Mouse (Mus musculus): ENCODE measurements at regions not wholly inside any gene's neighbourhood (a gene's known extent, or its start where the extent isn't known, plus 50 kb on each side); places are given as distances from the start of the nearest gene placed in this dataset.

DNA sequence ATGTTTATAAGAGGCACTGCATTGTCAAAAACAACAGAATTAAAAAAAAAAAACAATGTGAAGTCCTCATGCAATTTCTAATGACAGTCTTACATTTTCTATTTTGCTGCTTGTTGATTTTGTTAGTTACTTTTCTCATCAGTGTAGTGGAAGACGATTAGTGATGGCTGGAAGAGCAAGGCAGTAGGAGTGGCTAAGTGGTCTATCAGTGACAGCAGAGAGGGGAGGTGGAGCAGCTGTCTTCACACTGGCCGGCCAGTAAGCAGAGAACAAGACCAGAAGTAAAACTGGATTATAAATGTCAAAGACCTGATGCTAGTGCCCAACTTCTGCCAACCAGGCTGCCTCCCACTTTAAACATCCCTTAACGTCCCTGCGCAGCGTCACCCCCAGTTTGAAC, 265.6 kb upstream of the Fbxl7 start:
- Histone ChIP-seq H3K4me1 (replicated peaks; ENCODE audit: control insufficient read depth, insufficient read depth, low read length) (no peaks in the 10 kb centered on the region), H3K27ac (ENCODE audit: low read depth, low read length) (no peak overlapping the region), H3K9me3 (ENCODE audit: control insufficient read depth, low read length) (no peaks in the 10 kb centered on the region), H3K4me3 (ENCODE audit: low read depth, low read length) (no peak overlapping the region), H3K27me3 (replicated peaks; ENCODE audit: control insufficient read depth, insufficient read depth, low read length) (no peaks in the 10 kb centered on the region), H3K4me2 (no peak overlapping the region), H3K36me3 (ENCODE audit: control insufficient read depth, insufficient read depth, low read length) (no peaks in the 10 kb centered on the region), H3K9ac (ENCODE audit: low read depth, low read length) (no peak overlapping the region)
- 59% methylated on average over 5 of the region's 5 CpGs for WGBS
- DNase-seq (ENCODE audit: low spot score) (no peak), ATAC-seq (replicated peaks; ENCODE audit: low FRiP score) (no peak)

DNA sequence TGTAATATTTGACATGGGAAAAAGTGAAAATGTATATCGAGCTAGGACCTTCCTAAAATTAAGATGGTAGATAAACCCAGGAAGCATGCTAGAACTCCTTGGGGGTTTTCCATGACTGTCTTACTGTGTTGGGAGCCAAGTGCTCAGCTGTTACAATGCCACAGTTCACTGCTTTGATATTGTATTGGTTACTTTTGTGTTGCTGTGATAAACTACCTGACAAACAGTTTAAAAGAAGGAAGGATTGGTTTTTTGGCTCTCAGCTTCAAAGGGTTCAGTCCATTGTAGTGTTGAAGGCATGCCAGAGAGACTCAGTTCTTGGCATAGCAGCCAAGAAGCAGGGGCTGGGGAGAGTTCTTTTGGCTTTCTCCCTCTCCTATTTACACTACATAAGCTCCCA, 272.1 kb upstream of the Fbxl7 start:
- 63% methylated on average over 1 of the region's 1 CpGs for WGBS
- Histone ChIP-seq H3K4me3 (ENCODE audit: low read depth, low read length) (no peak overlapping the region), H3K27me3 (replicated peaks; ENCODE audit: control insufficient read depth, insufficient read depth, low read length) (no peaks in the 10 kb centered on the region), H3K27ac (ENCODE audit: low read depth, low read length) (no peak overlapping the region), H3K4me2 (no peak overlapping the region), H3K4me1 (replicated peaks; ENCODE audit: control insufficient read depth, insufficient read depth, low read length) (no peaks in the 10 kb centered on the region), H3K9me3 (ENCODE audit: control insufficient read depth, low read length) (no peaks in the 10 kb centered on the region), H3K9ac (ENCODE audit: low read depth, low read length) (no peak overlapping the region), H3K36me3 (ENCODE audit: control insufficient read depth, insufficient read depth, low read length) (no peaks in the 10 kb centered on the region)
- no peak for DNase-seq (ENCODE audit: low spot score)
- no peak for ATAC-seq (replicated peaks; ENCODE audit: low FRiP score)

DNA sequence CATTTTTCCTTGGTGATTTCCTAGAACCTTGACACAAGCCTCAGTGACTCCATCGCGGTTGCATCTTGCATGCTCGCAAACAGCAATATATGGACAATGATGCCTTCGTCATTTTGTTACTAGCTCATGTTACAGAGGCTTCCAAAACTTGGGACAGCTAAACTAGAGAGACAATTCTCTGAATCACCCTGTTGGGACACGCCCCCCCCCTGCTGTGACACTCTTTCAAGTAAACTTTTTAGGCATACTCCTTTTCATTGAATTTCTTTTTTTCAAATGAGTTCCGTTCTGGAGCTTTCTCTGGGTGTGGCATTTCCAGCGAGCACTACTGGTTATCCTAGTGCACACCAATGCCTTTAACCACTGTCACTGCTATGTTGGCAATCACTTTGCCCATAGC, 274.5 kb upstream of the Fbxl7 start:
- ATAC-seq (replicated peaks; ENCODE audit: low FRiP score) (no peak), DNase-seq (ENCODE audit: low spot score) (no peak)
- H3K4me2 ChIP-seq, result no peak overlapping the region
- no peaks in the 10 kb centered on the region for H3K4me1 ChIP-seq (replicated peaks; ENCODE audit: control insufficient read depth, insufficient read depth, low read length)
- H3K27me3 ChIP-seq (replicated peaks; ENCODE audit: control insufficient read depth, insufficient read depth, low read length), result no peaks in the 10 kb centered on the region
- WGBS, result 84% methylated on average over 7 of the region's 7 CpGs
- H3K9me3 ChIP-seq (ENCODE audit: control insufficient read depth, low read length), result no peaks in the 10 kb centered on the region
- no peak overlapping the region for H3K4me3 ChIP-seq (ENCODE audit: low read depth, low read length)
- no peak overlapping the region for H3K9ac ChIP-seq (ENCODE audit: low read depth, low read length)
- H3K36me3 ChIP-seq (ENCODE audit: control insufficient read depth, insufficient read depth, low read length), result no peaks in the 10 kb centered on the region
- H3K27ac ChIP-seq (ENCODE audit: low read depth, low read length), result no peak overlapping the region

DNA sequence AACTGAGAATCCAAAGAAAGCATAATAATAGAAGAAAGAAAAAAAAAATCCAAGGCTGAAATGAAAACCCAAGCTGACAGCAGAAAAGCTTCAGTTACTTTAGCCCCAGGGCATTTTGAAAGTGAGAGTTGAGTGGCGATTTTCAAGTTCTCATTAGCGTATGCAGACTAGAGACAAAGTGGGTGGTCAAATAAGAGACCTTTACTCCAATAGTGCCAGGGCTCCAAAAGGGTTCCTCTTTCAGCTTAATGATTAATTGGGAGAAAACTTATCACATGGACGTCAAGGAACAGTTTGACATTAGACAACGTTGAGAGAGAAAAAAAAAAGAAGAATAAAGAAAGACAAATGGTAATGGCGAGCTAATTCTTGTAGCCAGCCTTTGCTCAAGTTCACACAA, 278.1 kb upstream of the Fbxl7 start:
- ATAC-seq (replicated peaks; ENCODE audit: low FRiP score), result no peak

DNA sequence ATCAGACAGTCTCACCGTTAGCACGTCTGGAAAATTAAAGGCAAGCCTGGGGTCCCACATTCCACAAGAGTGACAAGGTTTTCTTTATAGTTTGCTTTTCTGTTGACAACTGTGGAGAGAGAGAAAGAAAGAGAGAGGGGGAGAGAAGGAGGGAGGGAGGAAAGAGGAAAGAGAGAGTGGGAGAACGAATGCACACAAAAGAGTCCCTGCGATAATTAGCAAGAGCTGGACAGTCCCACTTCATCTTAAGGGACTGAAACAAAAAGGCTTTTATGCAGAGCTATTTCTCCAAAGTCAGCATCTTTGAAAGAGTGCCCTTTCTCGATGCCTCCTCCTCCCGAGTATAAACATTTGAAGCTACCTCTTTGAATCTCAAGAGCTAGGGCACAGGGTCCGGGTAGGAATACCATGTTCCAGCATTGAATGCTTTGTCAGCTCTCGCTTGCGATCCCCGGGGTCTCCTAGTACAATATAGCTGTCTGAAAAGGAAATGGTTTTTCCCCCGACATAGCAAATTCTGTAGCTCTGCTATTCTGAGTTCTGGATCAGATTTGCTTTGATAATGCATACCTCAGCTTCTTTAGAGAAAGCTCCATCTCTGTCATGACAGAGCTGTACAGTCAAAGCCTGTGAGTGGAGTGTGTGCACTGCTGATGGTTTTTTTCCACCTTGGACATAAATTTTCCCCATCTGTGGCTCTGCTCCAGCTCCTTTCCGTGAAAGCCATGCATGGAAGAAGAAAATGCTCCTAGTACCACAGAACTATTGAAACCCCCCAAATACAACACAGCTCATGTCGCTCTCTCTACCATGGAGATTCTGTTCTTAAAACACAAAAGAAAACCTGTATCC, 282.9 kb upstream of the Fbxl7 start:
- Histone ChIP-seq H3K27ac (ENCODE audit: low read depth, low read length) (no peak overlapping the region), H3K9me3 (ENCODE audit: control insufficient read depth, low read length) (no peaks in the 10 kb centered on the region), H3K4me3 (ENCODE audit: low read depth, low read length) (no peak overlapping the region), H3K36me3 (ENCODE audit: control insufficient read depth, insufficient read depth, low read length) (no peaks in the 10 kb centered on the region), H3K4me1 (replicated peaks; ENCODE audit: control insufficient read depth, insufficient read depth, low read length) (no peaks in the 10 kb centered on the region), H3K27me3 (replicated peaks; ENCODE audit: control insufficient read depth, insufficient read depth, low read length) (no peaks in the 10 kb centered on the region), H3K9ac (ENCODE audit: low read depth, low read length) (no peak overlapping the region), H3K4me2 (no peak overlapping the region)
- DNase-seq (ENCODE audit: low spot score) (no peak), ATAC-seq (replicated peaks; ENCODE audit: low FRiP score) (no peak)
- WGBS, result 77% methylated on average over 13 of the region's 13 CpGs

More for the DNA sequence above, 278.1 kb upstream of the Fbxl7 start:
- Histone ChIP-seq H3K4me1 (replicated peaks; ENCODE audit: control insufficient read depth, insufficient read depth, low read length) (no peaks in the 10 kb centered on the region), H3K9me3 (ENCODE audit: control insufficient read depth, low read length) (no peaks in the 10 kb centered on the region), H3K4me2 (no peak overlapping the region), H3K27me3 (replicated peaks; ENCODE audit: control insufficient read depth, insufficient read depth, low read length) (no peaks in the 10 kb centered on the region), H3K36me3 (ENCODE audit: control insufficient read depth, insufficient read depth, low read length) (no peaks in the 10 kb centered on the region), H3K9ac (ENCODE audit: low read depth, low read length) (no peak overlapping the region), H3K4me3 (ENCODE audit: low read depth, low read length) (no peak overlapping the region), H3K27ac (ENCODE audit: low read depth, low read length) (no peak overlapping the region)
- WGBS, result 49% methylated on average over 5 of the region's 5 CpGs
- DNase-seq (ENCODE audit: low spot score), result no peak

DNA sequence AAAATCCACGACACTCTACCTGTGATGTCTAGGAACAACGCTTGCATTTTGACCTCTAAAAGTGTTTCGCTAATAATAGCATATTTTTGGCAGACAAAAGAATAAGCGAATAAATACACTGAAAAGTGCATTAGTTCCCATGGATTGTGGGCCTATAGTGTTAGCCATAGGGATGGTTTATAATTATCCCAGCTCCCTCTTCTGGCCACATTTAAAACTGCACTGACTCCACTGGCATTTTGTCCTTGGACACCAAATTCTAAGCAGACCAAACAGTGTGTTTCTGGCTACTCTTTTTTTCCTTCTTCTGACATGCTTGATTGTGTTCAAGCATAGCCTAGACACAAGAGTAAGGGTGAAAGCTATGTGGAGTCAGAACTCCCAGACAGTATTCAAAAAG, 276.8 kb upstream of the Ank start:
- 50% methylated on average over 4 of the region's 4 CpGs for WGBS
- no peaks in the 10 kb centered on the region for H3K4me1 ChIP-seq (replicated peaks; ENCODE audit: control insufficient read depth, insufficient read depth, low read length)
- H3K4me3 ChIP-seq (ENCODE audit: low read depth, low read length), result no peak overlapping the region
- no peak for ATAC-seq (replicated peaks; ENCODE audit: low FRiP score)
- no peaks in the 10 kb centered on the region for H3K36me3 ChIP-seq (ENCODE audit: control insufficient read depth, insufficient read depth, low read length)
- no peaks in the 10 kb centered on the region for H3K9me3 ChIP-seq (ENCODE audit: control insufficient read depth, low read length)
- no peak for DNase-seq (ENCODE audit: low spot score)
- no peaks in the 10 kb centered on the region for H3K27me3 ChIP-seq (replicated peaks; ENCODE audit: control insufficient read depth, insufficient read depth, low read length)
- H3K4me2 ChIP-seq, result no peak overlapping the region
- H3K9ac ChIP-seq (ENCODE audit: low read depth, low read length), result no peak overlapping the region
- no peak overlapping the region for H3K27ac ChIP-seq (ENCODE audit: low read depth, low read length)

DNA sequence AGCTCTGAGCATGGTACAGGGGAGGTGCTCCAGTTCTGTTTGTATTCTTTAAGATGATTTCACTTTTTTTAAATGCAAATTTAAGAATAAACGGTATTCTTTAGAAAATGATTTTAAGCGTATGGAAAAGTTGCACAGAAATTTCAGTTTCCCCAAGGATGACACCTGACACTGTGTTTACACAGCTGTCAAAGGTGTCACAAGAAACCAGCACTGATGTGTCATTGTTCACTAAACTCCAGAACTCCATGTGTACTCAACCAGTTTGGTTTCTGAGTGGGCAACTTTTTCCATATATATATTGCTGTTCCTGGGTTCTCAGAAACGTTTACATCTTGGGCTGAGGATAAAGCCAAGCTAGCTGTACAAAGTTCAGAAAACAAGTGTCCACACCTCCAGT, 265.0 kb upstream of the Ank start:
- no peak overlapping the region for H3K4me3 ChIP-seq (ENCODE audit: low read depth, low read length)
- no peaks in the 10 kb centered on the region for H3K36me3 ChIP-seq (ENCODE audit: control insufficient read depth, insufficient read depth, low read length)
- WGBS, result 87% methylated on average over 3 of the region's 3 CpGs
- H3K9ac ChIP-seq (ENCODE audit: low read depth, low read length), result no peak overlapping the region
- H3K4me1 ChIP-seq (replicated peaks; ENCODE audit: control insufficient read depth, insufficient read depth, low read length), result no peaks in the 10 kb centered on the region
- H3K27me3 ChIP-seq (replicated peaks; ENCODE audit: control insufficient read depth, insufficient read depth, low read length), result no peaks in the 10 kb centered on the region
- no peak overlapping the region for H3K27ac ChIP-seq (ENCODE audit: low read depth, low read length)
- no peak overlapping the region for H3K4me2 ChIP-seq
- ATAC-seq (replicated peaks; ENCODE audit: low FRiP score) (no peak), DNase-seq (ENCODE audit: low spot score) (no peak)
- H3K9me3 ChIP-seq (ENCODE audit: control insufficient read depth, low read length), result no peaks in the 10 kb centered on the region

DNA sequence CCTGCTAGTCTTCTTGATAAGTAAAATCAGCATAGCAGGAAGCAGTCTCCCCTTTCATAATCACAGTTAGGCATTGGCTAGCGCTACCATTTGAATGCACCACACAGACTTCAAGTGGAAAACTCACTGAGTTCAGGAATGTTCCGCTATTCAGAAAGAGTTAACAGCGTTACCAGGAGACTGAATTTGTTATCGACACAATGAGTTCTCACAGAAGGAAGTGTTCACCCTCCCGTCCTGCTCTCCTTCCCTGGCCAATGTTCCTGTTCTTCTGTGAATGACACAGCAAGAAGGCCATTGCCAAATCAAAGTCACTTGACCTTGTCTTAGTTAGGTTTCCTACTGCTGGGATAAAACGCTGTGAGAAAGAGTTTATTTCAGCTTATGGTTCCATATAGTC, 261.6 kb upstream of the Ank start:
- WGBS, result 71% methylated on average over 6 of the region's 6 CpGs
- Histone ChIP-seq H3K9me3 (ENCODE audit: control insufficient read depth, low read length) (no peaks in the 10 kb centered on the region), H3K4me1 (replicated peaks; ENCODE audit: control insufficient read depth, insufficient read depth, low read length) (no peaks in the 10 kb centered on the region), H3K4me3 (ENCODE audit: low read depth, low read length) (no peak overlapping the region), H3K27ac (ENCODE audit: low read depth, low read length) (no peak overlapping the region), H3K9ac (ENCODE audit: low read depth, low read length) (no peak overlapping the region), H3K4me2 (no peak overlapping the region), H3K36me3 (ENCODE audit: control insufficient read depth, insufficient read depth, low read length) (no peaks in the 10 kb centered on the region), H3K27me3 (replicated peaks; ENCODE audit: control insufficient read depth, insufficient read depth, low read length) (no peaks in the 10 kb centered on the region)
- DNase-seq (ENCODE audit: low spot score), result no peak
- ATAC-seq (replicated peaks; ENCODE audit: low FRiP score), result no peak

DNA sequence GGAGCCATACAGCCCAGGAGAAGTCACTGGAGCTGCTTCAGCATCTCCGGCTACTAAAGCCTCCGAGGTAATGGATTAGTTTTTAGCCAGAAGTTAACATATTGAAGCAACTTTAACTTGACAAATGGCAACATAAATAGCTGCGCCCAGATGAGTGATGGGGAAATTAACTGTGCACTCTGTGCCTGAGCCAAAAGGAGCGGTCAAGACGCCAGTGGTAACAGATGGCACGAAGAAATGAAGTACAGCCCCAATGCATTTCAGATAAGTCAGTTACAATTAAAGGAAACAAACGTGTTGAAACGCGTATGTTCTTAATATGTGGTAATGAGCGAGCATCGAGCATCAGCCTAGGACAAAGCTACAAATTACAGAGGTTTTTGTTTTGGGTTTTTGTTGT, 259.0 kb upstream of the Ank start:
- Histone ChIP-seq H3K27ac (ENCODE audit: low read depth, low read length) (no peak overlapping the region), H3K4me1 (replicated peaks; ENCODE audit: control insufficient read depth, insufficient read depth, low read length) (no peaks in the 10 kb centered on the region), H3K4me2 (no peak overlapping the region), H3K27me3 (replicated peaks; ENCODE audit: control insufficient read depth, insufficient read depth, low read length) (no peaks in the 10 kb centered on the region), H3K4me3 (ENCODE audit: low read depth, low read length) (no peak overlapping the region), H3K9me3 (ENCODE audit: control insufficient read depth, low read length) (no peaks in the 10 kb centered on the region), H3K36me3 (ENCODE audit: control insufficient read depth, insufficient read depth, low read length) (no peaks in the 10 kb centered on the region), H3K9ac (ENCODE audit: low read depth, low read length) (no peak overlapping the region)
- no peak for DNase-seq (ENCODE audit: low spot score)
- ATAC-seq (replicated peaks; ENCODE audit: low FRiP score), result no peak
- WGBS, result 71% methylated on average over 11 of the region's 11 CpGs
